In the genomic region with DNA sequence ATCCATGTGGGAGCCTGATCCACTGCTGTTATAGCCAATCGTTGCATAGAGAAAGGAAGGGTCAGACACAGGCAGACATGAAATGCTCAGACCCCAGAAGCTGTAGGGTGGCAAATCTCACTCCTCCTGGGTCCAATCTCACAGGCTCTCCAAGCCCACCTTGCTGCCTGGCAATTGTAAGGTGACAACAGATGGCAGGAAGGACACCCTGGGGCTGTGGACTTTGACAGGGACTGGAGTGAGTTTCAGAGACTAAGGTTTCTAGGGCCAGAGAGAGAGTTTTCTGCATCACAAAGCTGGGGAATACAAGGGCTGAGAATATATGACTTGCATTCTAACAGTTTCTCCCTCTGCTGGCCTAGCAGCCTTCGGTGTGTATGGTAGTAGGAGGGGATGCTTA, we compare ENCODE assay signal across 15 mouse cellular contexts.
"Had no signal": no experiment of that assay in that cellular context is flagged by ENCODE, and none has a peak within 500 bp of the region (broad histone marks: within the 10 kb centered on the region; RNA-seq: fewer than 3 reads in every experiment).

No protein-coding gene starts in this region.

- H3K36me3 ChIP-seq: limb, embryonic 12.5 days; liver, embryonic 13.5 days; lung, embryonic 15.5 days had no signal

- H3K9ac ChIP-seq: limb, embryonic 12.5 days; liver, embryonic 13.5 days; liver, postnatal 0 days; lung, embryonic 15.5 days had no signal

- H3K4me3 ChIP-seq: layer of hippocampus, adult 2 months; limb, embryonic 12.5 days; liver, embryonic 13.5 days; lung, embryonic 15.5 days; megakaryocyte, embryonic 14.5 days; myocyte had no signal

- H3K27ac ChIP-seq: kidney, postnatal 0 days; layer of hippocampus, adult 2 months; limb, embryonic 12.5 days; liver, embryonic 13.5 days; lung, embryonic 15.5 days; macrophage had no signal

- H3K27me3 ChIP-seq: limb, embryonic 12.5 days; liver, embryonic 13.5 days; lung, embryonic 15.5 days; megakaryocyte, embryonic 14.5 days had no signal

- DNase-seq: kidney, adult 9 months; kidney, postnatal 4 days; liver; liver, embryonic 13.5 days; liver, postnatal 0 days; lung, postnatal 14 days; thymus, postnatal 4 days had no signal

- ATAC-seq: liver, postnatal 0 days had no signal

- H3K4me2 ChIP-seq: limb, embryonic 12.5 days; liver, embryonic 13.5 days; lung, embryonic 15.5 days; midbrain, embryonic 11.5 days had no signal

- H3K4me1 ChIP-seq: limb, embryonic 12.5 days; liver, embryonic 13.5 days; lung, embryonic 15.5 days; megakaryocyte, embryonic 14.5 days had no signal

- H3K9me3 ChIP-seq: limb, embryonic 12.5 days; liver, embryonic 13.5 days; lung, embryonic 15.5 days had no signal
